ENCODE assay signal across 16 mouse cellular contexts in the genomic region with DNA sequence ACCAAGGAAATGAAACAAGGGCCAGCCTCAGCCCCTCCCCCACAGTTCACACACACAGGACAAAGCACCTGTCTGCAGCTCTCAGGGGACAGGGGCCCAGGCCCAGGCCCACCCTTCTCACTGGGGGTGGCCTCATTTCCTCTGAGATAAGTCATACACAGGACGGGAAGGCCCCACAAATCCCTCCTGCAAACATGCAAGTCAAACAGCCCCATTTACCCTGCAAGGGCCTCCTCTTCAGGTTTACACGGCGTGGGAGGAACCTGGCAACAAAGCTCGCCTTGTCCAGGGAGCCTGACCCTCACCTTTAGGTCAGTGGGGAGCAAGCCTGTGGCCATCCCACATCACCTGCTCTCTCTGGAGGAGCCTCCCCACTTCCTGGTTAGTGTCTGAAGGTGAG.
DNase-seq lines count a peak whose midpoint lies in the region; ATAC-seq and TF ChIP-seq lines count a peak whose summit lies in the region.
"Had no signal": no experiment of that assay in that cellular context is flagged by ENCODE, and none has a peak within 500 bp of the region (broad histone marks: within the 10 kb centered on the region; RNA-seq: fewer than 3 reads in every experiment).

No protein-coding gene starts in this region.

- H3K4me2 ChIP-seq in liver, embryonic 12.5 days, result no peak overlapping the region
- no peak overlapping the region for H3K4me2 ChIP-seq in liver, embryonic 11.5 days
- H3K4me2 ChIP-seq: limb, embryonic 13.5 days; lung, embryonic 15.5 days had no signal

- TF ChIP-seq CTCF in G1E (IDR thresholded peaks at IDR 0.05; ENCODE audit: low read depth, low read length), result no peak

- H3K4me1 ChIP-seq in liver, embryonic 12.5 days, result peaks cover 8% of the 10 kb centered on the region
- peaks cover 7% of the 10 kb centered on the region; the same call in 1 of the 2 replicates for H3K4me1 ChIP-seq in liver, embryonic 11.5 days (replicated peaks; ENCODE audit: control insufficient read depth, insufficient read depth, low read length)
- peaks cover 47% of the 10 kb centered on the region for H3K4me1 ChIP-seq in G1E (ENCODE audit: insufficient read depth, low read depth, low read length)
- peaks cover 16% of the 10 kb centered on the region for H3K4me1 ChIP-seq in limb, embryonic 10.5 days

- H3K4me3 ChIP-seq in liver, embryonic 12.5 days, result no peak overlapping the region
- no peak overlapping the region for H3K4me3 ChIP-seq in liver, embryonic 11.5 days (ENCODE audit: low read depth, low read length)
- peak overlapping the region; percentile 52; the same call in 1 of the 2 replicates for H3K4me3 ChIP-seq in G1E (ENCODE audit: low read depth, low read length)
- no peak overlapping the region for H3K4me3 ChIP-seq in limb, embryonic 10.5 days
- H3K4me3 ChIP-seq: limb, embryonic 13.5 days; lung, embryonic 15.5 days had no signal

- 0 out of 2 replicates have a peak, but pooled peaks have one; percentile 18 for ATAC-seq in liver, embryonic 12.5 days
- no peak for ATAC-seq in liver, embryonic 11.5 days (replicated peaks; ENCODE audit: low FRiP score)
- no peak for ATAC-seq in G1E (ENCODE audit: extremely low read depth, insufficient number of reproducible peaks, low FRiP score, poor library complexity, severe bottlenecking)
- ATAC-seq: inflammation-experienced regulatory T-cells, adult 6 months had no signal

- 47% methylated on average over 4 of the region's 4 CpGs for WGBS in liver, embryonic 12.5 days (ENCODE audit: insufficient replicate concordance)
- WGBS in liver, embryonic 11.5 days, result 40% methylated on average over 4 of the region's 4 CpGs
- WGBS in limb, embryonic 10.5 days, result 65% methylated on average over 4 of the region's 4 CpGs

- H3K27ac ChIP-seq in liver, embryonic 12.5 days, result no peak overlapping the region
- H3K27ac ChIP-seq in liver, embryonic 11.5 days (ENCODE audit: low read depth, low read length), result no peak overlapping the region
- H3K27ac ChIP-seq in limb, embryonic 10.5 days, result peak overlapping the region; percentile 36; the same call in 1 of the 2 replicates
- H3K27ac ChIP-seq: limb, embryonic 13.5 days; lung, embryonic 15.5 days had no signal

- no peaks in the 10 kb centered on the region for H3K27me3 ChIP-seq in liver, embryonic 12.5 days (replicated peaks)
- H3K27me3 ChIP-seq in liver, embryonic 11.5 days (replicated peaks; ENCODE audit: control insufficient read depth, insufficient read depth, low read length), result no peaks in the 10 kb centered on the region
- H3K27me3 ChIP-seq in G1E (ENCODE audit: insufficient read depth, low read length), result no peaks in the 10 kb centered on the region
- no peaks in the 10 kb centered on the region for H3K27me3 ChIP-seq in limb, embryonic 10.5 days (ENCODE audit: low read depth, poor library complexity, severe bottlenecking)
- H3K27me3 ChIP-seq: limb, embryonic 13.5 days; lung, embryonic 15.5 days had no signal

- intact Hi-C loops in left cerebral cortex, postnatal 25 days (cut with DNase I), result no loop called here

- no peak overlapping the region for H3K9ac ChIP-seq in liver, embryonic 12.5 days
- no peak overlapping the region for H3K9ac ChIP-seq in liver, embryonic 11.5 days (ENCODE audit: low read depth, low read length)
- H3K9ac ChIP-seq: limb, embryonic 13.5 days; lung, embryonic 15.5 days had no signal

- H3K9me3 ChIP-seq in liver, embryonic 12.5 days (replicated peaks), result no peaks in the 10 kb centered on the region
- H3K9me3 ChIP-seq in liver, embryonic 11.5 days (ENCODE audit: control insufficient read depth, low read length), result no peaks in the 10 kb centered on the region
- H3K9me3 ChIP-seq in G1E (replicated peaks), result no peaks in the 10 kb centered on the region
- no peaks in the 10 kb centered on the region for H3K9me3 ChIP-seq in limb, embryonic 10.5 days (replicated peaks)
- H3K9me3 ChIP-seq: limb, embryonic 13.5 days; lung, embryonic 15.5 days had no signal

- no peak for DNase-seq in liver, embryonic 11.5 days (ENCODE audit: low spot score)
- DNase-seq in A20 (ENCODE audit: low read depth, low spot score) (peak; percentile 64), G1E (ENCODE audit: low spot score) (no peak)
- DNase-seq in limb, embryonic 10.5 days (ENCODE audit: low spot score), result no peak
- DNase-seq in left cerebral cortex, postnatal 25 days (ENCODE audit: low spot score in 2 of 2), result no peak
- no peak for DNase-seq in frontal cortex, postnatal 10 days (ENCODE audit: low spot score in 2 of 2)
- DNase-seq: cerebellum, adult 18-20 months; embryo, embryonic 11 days; heart, adult 11 months; heart, postnatal 10 days; kidney, postnatal 10 days; layer of hippocampus, adult 9-11 months had no signal

- no peaks in the 10 kb centered on the region for H3K36me3 ChIP-seq in liver, embryonic 12.5 days
- no peaks in the 10 kb centered on the region for H3K36me3 ChIP-seq in liver, embryonic 11.5 days (ENCODE audit: control insufficient read depth, insufficient read depth, low read length)
- peaks cover 13% of the 10 kb centered on the region for H3K36me3 ChIP-seq in G1E (replicated peaks)
- H3K36me3 ChIP-seq in limb, embryonic 10.5 days, result peaks cover 61% of the 10 kb centered on the region
